Mouse (Mus musculus) cerebellum, adult 8-10 months (tissue): ENCODE data around the gene Dgka.
"Not testable (repeated sequence)": the region's sequence is repeated elsewhere in the genome, so short reads cannot be mapped to it uniquely, and the experiment has no call there.

ENCODE experiments used
- DNase-seq: peaks from one replicate; pipeline ENCODE4 v3.0.0; 2022

The Dgka gene

DNA sequence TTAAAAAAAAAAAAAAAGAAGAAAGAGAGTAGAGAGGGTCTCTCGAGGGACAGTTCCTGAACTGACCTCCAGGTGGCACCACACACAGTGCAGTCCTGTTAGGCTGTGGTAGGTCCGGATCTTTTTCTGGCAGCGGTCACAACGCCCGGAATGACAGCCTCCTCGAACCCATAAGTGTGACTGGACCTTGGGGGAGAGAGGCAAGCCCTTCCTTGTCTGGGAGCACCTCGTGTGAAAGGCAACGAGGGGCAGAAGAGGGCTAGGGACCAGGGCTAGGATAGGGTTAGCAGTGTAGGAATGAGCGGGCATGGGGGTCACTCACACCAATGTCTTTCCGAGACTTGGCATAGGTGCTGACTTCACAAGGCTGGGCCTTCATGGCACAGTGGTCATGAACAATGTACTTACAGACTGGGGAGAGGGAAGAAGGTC, 13.6 kb downstream of the Dgka start:
- peak; percentile 71 for DNase-seq

DNA sequence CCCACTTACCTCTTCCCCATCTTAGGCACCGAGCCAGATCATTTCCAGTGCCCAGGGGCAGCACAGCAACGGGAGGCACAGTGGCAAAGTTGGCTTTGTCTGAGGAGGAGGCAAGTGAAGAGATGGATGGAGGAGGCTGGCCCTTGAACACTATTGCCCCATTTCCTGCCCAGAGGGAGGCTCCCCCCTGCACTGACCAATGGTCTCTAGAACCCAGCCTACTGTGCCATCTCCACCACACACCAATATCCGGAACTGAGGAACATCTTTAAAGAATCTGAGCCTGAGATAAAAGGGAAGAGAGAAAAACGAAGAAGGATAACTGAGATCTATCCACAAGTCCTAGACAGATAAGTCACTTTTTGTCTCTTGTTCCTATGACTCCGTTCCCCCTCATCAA, 16.6 kb downstream of the Dgka start:
- DNase-seq, result no peak

DNA sequence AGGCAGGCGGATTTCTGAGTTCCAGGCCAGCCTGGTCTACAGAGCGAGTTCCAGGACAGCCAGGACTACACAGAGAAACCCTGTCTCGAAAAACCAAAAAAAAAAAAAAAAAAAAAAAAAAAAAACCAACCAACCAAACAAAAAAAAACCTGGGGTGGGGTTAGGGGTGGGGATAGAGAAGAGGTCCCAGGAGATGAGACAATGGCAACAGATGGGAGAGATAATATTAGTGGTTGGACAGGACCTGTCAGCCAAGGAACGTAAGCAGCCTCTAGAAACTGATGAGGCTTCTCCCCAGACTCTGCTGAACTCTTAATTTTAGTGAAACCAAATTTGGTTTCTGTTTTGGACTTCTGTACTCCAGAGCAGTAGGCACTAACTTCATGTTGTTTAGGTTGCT, 19.2 kb downstream of the Dgka start:
- DNase-seq, result not testable (repeated sequence)

DNA sequence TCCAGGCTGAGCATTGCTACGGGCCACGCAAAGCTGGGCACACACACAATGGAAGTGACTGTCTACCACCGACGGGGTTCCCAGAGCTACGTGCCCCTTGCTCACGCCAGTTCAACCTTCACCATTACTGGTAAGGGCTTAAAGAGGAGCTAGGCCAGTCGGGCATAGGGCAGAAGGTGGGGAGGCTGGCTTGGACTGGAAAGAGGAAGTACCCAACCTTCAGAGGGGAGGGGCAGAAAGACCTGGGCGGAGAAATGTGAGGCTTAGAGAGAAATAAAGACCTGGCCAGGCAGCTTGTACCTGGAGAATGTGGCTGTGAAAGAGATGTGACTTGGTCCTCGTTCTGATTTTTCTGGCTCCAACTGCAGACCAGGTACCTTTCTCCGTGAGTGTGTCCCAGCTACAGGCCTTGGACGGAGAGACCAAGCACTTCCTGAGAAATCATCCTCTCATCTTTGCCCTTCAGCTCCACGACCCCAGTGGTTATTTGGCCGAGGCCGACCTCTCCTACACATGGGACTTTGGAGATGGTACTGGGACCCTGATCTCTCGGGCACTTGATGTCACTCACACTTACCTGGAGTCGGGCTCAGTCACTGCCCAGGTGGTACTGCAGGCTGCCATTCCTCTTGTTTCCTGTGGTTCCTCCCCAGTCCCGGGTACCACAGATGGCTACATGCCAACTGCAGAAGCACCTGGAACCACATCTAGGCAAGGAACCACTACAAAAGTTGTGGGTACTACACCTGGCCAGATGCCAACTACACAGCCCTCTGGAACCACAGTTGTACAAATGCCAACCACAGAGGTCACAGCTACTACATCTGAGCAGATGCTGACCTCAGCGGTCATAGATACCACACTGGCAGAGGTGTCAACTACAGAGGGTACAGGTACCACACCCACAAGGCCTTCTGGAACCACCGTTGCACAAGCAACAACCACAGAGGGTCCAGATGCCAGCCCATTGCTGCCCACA, 28.8 kb downstream of the Dgka start:
- no peak for DNase-seq

DNA sequence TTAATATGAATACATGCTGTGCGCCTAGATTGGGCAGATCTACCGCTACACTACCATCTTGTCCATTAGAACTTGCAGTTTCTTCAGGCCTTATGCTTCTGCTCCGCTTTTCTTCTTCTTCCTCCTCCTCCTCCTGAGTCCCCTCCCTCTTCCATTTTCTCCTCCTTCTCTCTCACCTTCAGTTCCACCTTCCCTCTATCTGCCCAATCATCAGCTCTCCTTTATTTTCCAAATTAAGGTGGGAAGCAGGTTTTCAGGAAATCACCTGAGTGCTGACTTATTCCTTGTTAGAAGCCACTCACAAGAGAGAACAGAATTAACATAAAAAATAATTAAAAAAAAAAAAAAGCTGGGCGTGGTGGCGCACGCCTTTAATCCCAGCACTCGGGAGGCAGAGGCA, 33.3 kb downstream of the Dgka start:
- DNase-seq, result not testable (repeated sequence)

DNA sequence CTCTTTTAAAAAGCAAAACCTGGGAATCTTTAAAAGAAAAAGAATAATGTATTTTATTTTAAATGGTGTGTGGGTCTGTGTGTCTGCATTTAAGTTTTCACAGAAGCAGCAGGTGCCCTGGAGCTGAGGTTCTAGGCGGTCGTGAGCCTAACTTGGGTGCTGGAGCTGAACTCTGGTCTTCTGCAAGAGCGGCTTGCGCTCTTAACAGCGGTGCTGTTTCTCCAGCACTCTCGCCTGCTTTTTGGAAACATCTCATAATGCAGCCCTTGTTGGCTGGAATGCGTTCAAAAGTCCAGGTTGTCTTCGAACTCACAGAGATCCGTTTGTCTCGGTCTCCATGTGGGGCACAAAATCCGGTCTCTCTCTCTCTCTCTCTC, 39.4 kb downstream of the Dgka start:
- no peak for DNase-seq

DNA sequence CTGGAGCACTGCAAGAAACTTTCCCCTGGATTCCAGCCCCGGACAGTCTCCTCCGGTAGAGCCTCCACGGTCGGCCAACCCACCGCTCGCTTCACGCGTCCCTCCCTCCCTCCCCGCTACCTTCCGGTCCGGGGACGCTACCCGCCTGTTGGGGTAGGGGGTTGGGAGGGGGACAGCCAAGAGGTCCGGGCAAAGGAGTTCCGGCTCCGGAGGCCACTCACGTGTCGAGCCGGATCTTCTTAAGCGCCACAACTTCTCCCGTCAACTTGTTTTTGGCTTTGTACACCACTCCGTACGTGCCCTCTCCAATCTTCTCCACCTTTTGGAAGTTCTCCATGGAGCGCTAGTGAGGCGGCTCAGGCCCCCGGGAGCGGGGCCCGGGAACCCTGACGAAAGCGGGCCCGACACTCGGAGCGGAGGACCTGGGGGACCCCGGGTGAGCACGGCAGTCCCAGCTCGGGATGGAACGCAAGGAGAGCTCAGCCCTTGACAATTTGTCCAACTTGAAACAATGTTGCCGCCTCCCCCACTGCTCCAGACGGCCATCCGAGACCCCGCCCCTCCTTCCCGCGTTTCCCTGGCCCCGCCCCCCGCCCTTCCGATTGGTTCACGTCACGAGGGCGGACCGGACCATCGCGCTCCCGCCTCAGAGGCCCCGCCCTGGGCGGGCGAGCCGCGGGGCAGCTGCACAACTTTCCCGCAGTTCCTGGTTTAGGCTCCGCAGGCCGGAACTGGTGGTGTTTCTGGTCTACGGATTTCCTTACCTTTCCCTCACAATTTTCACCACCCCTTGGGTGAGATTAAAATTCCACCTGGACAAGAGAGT, 40.0 kb downstream of the Dgka start, which contains the start of gene Cdk2:
Cdk2 (minus strand) TSS at position 541 of the 826 bp plus-strand sequence.
- peak; percentile 80 for DNase-seq

DNA sequence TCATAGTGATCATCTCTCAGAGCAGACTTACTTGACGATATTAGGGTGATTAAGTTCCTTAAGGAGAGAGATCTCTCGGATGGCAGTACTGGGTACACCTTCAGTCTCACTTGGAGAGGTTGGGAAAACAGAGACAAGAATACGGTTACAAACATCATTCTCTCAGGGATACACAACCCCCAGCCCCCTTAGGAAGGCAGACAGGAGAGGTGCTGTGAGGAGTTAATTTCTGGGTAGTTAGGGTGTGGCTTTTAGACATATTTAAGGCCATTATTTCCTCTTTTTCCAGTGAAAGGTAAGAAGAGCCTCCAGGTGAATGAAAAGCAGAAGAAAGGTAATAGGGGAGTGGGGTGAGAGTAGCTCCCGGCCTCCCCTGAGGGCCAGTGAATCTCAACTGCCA, 40.8 kb downstream of the Dgka start, which contains the start of gene Pmel:
Pmel (plus strand) TSS at position 301 of the 400 bp plus-strand sequence.
- DNase-seq, result no peak

DNA sequence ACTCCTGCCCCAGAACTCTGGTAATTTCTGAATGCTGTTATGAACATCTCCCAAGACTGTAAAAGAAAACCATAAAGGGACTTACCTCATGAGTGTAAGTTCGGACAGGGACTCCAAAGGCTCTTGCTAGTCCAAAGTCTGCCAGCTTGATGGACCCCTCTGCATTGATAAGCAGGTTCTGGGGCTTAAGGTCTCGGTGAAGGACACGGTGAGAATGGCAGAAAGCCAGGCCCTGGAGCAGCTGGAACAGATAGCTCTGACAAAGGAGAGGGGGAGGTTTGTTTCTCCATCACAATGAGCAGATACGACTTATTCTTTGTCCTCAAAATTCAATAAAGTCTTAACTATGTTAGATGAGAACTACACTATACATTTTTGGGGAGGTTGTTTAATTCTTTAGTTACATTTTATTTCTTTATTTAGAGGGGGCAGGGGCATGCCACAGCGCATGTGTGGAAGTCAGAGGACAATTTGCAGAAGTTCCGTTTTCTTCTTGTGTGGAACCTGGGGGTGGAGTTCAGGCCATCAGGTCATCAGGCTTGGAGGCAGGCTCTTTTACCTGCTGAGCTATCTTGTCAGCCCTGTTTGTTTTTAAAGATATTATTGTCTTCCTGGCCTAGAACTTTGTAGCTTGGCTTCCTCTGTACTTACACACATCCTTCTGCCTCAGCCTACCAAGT, 42.2 kb downstream of the Dgka start:
- DNase-seq, result no peak

DNA sequence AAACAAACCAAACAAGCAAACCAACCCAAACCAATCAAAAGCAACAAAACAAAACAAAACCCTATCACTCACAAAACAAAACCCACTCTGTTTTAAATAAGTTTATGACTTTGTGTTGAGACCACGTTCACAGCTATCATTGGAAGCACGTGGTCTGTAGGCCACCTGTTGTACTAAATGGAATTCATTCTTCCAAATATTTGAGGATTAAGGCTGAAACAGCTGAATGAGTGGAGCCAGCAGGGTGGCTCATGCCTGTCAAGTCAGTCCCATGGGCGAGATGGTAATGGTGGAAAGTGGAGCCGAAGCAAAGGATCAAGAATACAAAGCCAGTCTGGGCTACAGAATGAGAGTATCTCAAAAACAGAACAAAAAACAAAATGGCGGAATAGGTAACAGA, 43.9 kb downstream of the Dgka start:
- no peak for DNase-seq

DNA sequence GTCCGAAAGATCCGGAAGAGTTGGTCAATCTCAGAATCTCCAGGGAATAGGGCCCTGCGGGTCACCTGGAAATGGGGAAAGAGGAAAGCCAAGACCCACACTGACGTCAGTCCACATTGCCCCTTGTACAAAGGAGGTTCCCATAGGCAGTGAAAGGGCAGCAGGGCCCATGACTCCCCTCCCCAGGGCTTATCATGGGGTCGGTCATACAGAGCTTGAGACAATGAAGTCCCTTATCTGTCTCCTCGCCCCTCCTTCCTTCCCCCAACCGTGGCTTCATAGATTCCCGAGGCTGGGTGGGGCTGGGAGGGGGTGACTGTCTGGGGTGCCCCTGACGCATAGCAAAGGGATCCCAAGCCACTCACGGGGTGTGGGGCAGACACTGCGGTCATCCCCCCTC, 45.0 kb downstream of the Dgka start:
- DNase-seq, result no peak

DNA sequence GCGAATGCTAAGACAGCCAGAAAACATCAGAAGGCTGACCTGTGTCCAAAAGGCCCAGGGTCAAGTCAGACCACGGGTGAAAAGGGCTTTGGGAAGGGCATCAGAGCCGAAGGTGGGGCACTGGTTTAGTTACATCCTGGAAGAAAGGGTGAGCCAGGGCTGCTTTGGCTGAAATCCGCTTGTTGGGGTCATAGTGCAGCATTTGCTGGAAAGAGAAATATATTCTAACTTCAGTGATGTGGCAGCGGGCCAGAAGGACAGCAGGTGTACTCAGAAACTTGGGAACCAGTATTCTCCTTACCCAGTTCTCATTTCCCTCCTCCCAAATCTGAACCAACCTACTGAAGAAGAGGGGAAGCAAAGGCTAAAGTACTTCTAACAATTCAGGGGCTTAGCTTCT, 45.6 kb downstream of the Dgka start:
- no peak for DNase-seq

DNA sequence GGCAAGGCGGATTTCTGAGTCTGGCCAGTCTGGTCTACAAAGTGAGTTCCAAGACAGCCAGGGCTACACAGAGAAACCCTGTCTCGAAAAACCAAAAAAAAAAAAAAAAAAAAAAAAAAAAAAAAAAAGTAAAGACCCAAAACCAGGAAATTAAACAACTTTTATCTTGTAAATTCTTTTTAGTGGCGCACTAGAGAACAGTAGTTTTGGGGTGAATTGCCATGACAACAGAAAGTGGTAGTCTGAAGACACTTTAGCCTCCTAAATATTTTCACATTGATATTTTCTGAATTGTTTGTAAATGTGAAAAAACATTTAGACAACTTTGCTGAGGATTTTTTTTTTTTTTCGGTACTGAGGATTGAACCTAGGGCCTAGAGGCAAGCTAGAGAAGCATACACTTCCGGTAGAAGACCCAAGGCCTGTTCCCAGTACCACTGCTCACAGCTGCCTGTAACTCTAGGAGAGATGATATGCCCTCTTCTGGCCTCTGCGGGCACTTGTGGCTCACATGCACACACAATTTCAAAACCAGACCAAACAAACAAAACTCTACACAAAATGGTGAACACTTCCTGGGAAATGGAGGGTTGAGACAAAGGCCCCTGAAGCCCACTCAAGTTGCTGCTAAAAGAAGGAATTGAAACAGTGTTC, 47.5 kb downstream of the Dgka start:
- DNase-seq, result no peak

DNA sequence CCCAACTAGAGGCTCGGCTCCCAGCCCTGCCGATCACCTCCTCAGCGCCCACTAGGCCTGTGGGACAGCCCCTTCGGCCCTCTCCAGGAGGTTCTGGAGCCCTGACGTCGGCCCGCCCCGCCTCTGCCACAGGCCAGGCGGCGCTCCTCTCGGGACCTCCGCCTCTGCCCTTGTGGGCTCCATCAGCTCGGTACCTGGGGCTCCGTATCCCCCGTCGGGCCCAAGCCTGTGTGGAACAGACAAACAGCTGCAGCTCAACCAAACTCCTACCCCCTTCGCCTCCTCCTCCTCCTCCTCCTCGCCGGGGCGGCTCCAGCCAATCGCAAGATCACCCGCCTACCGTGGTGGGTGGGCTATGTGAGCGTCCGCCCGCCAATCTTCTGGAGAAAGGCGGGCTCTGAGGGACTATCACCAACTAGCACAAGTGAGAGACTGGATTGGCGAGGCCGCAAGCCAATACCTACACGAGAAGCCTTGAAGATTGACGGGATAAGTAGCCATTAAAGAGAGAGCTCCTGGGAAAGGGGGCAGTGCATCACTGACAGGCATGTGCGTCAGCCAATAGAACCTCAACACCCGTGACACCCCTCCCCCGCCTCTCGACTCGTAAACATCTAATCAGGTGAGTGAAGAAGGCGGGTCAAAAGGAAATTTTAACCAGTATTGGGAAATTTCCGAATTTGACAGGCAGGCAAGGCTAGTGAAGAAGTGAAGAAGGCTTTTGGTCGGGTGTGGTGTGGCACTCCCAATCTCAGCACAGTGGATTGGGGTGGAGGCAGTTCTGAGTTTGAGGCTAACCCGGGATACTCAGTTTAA, 48.5 kb downstream of the Dgka start, which contains the start of gene Rab5b:
Rab5b (minus strand) TSS at position 273 of the 816 bp plus-strand sequence.
- DNase-seq, result peak; percentile 100

DNA sequence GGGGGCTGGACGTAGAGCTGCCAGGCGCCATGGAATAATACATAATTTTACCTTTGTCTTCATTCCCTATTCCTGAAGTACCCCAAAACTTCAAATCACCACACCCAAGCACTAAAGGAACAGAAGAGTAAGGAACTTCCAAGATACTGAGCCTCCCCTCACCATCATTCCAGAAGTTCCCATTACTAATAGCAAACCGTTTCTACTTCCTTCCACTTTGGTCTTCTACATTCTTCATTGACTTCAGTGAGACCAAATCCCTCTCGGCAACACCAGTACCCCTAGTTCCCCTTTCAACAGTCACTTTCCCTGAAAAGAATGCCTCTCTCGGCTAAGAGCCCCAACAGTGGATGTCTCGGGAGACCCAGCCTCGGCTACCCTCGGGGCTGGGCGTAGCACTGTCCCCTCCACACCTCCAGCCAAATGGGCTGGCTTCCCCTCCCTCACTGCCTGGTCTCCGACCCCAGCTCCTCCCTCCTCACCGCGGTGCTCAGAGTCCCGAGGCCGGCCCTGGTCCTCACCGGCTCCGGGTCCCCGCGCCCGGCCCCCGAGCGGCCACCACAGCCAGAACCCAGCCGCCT, 49.2 kb downstream of the Dgka start:
- DNase-seq, result no peak

DNA sequence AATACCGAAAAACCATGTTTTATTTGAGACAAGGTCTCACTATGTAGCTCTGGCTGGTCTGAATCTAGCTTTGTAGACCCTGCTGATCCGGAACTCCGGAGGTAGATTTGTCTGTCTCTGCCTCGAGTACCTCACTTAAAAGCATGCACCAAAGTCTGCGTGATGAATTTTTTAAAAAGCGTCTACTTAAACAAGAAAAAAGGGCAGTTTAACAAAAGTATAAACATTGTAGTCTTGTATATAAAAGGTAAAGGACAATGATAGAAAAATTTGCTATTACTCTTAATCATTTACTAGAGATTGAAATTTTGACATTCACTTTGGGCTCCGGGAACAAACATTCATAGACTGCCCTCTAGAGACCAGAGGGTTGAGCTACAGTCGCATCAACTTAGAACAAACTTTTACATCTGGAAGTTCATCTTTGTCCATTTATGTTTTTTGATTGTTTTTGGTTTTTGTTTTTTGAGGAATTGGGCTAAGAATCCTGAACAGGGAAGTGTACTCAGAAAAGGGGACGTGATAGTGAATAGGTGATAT, 70.1 kb downstream of the Dgka start:
- no peak for DNase-seq

DNA sequence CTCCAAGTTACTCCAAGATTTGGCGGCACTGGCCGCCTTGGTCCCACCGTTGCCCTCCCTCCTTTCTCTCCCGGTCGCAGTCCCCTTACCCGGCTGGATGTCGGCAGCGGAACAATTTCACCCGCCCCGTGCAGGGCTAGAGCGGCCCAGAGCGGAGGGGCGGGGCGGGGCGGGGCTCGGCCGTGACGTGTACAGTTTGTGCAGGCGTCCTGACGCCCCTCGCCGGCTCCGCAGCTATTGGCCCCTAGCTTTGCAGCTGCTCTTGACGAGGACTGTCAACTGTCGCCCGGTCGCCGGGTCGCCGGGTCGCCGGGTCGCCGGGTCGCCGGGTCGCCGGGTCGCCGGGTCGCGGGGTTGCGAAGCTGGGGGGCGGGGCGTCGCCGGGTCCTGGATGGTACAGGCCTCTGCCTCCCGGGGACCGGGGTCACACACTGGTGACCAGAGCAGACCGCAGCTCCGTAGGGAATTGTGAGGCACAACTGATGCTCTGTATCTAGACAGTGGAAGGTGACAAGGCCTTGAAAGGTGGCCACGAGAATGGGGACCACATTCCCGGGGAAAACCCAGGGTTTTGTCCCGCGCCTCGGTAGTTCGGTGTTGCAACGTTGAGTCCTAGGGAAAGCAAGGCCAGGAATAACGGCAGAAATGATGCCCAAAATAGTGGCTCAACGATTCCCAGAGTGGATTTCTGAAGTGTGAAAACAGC, 70.7 kb downstream of the Dgka start, which contains the start of gene Suox:
Suox (minus strand) TSS at position 311 of the 706 bp plus-strand sequence.
- peak; percentile 76 for DNase-seq

DNA sequence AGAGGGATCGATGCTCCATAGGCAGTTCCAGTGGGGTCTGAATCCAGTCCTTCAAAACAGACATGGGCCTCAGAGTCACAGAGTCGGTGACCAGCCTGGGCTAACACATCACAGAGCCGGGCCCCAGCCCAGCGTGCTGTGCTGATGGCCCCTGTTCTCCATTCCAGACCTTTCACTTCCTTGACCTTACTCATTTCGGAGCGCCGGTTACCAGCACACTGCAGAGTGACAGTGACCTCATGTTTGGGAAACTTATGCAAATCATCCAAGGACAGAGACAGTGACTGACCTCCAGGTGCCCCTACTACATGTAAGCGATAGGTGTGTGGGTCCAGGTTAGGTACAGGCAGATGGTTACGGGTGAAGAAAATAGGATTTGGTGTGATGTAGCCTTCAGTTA, 73.5 kb downstream of the Dgka start:
- no peak for DNase-seq
